Mouse (Mus musculus): ENCODE results near the gene Tmem265. TPM values are rescaled to one million over a fixed set of nuclear protein-coding genes. Genes with fewer than 3 reads are reported as not detected.
A peak's percentile ranks its signal among the peaks of the same experiment; 100 is the strongest.

Tmem265 gene
- polyA plus RNA-seq, 1 experiment: 3.5 TPM

GRCm38 (mm10) chr7:127587196-127587595 is 26.0 kb downstream of the Tmem265 start:
- WGBS: 40% methylated on average over 5 of the region's 5 CpGs

DNA sequence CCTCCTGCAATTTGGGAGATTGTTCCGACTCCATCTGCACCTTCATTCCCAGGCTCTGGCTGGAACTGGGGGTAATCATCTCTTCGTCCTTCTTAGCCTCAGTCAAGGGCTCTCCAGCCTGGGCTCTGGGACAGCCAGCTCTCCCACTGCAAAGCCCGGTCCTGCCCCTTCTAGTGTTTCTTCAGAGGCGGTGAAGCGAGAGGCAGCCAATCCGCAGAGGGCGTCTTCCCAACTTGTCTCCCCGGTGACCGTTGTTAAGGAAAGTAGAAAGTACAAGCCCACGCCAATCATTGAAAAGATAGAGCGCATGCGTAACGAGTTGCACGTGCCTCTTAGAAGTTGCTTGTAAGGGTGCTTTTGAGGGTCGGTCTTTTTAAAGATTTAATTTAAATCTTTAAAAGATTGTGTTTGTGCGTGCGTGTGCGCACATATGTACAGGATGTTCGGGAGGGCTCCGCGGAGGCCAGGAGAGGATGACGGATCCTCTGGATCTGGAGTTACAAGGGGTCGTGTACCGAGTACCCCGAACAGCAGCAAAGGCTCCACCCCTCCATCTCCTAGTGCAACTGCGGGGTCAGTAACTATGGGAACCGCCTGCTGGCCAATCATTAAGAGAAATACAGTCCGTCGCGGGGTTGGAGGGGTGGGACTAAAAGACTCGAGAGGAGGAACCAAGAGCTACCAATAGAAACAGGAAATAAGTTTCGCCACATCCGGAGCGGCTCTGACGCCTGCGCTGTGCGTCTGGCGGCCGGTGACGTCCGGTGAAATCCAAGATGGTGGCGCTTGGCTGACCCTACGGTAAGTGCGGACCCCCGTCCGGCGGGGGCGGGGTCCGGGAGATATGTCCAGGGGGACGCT is 27.1 kb downstream of the Tmem265 start, which contains the start of the genes Ccdc189 and Rnf40:
Ccdc189 (minus strand) TSS at position 585 of the 861 bp plus-strand sequence.
Rnf40 (plus strand) TSS at position 757 of the 861 bp plus-strand sequence.
- 1% methylated on average over 50 of the region's 50 CpGs for WGBS
- DNase-seq (ENCODE audit: low read depth, low spot score): peak; percentile 97

More at GRCm38 (mm10) chr7:127587196-127587595, 26.0 kb downstream of the Tmem265 start:
- no peak for DNase-seq (ENCODE audit: low read depth, low spot score)

DNA sequence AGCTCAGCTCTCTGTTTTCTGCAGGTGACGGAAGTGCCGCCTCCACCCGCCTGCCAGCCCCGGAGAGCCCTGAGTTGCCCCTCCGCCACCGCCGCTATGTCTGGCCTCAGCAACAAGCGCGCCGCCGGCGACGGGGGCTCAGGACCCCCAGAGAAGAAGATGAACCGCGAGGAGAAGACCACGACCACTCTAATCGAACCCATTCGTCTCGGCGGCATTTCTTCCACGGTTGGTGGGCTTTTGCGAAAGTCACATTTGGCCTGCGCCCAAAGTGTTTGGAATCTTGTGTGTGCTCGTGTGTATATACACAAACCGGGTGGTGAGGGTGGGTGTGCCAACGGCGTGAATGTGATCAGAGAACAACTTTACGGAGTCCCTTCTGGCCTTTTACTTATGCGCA is 27.7 kb downstream of the Tmem265 start:
- DNase-seq (ENCODE audit: low read depth, low spot score): no peak
- 2% methylated on average over 29 of the region's 29 CpGs for WGBS

DNA sequence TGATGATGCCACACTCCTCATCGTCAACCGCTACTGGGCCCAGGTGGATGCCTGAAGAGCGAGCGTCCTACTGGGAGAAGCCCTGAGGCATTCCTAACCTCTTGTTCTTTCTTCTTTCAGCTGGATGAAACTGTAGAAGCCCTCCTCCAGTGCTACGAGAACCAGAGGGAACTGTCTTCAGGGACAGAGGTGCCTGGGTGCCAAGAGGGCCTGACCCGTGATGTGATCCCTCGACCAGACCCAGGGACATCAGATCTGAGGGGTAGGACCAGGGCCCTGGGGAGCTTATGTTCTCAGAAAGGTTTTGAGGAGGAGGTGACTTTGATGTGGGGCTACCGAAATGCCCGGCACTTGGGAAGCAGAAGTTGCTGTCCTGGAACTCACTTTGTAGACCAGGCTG is 28.4 kb downstream of the Tmem265 start:
- WGBS: 93% methylated on average over 9 of the region's 9 CpGs

GRCm38 (mm10) chr7:127591108-127591507 is 29.9 kb downstream of the Tmem265 start:
- 68% methylated on average over 10 of the region's 10 CpGs for WGBS
- no peak for DNase-seq (ENCODE audit: low read depth, low spot score)

More for the DNA sequence above, 28.4 kb downstream of the Tmem265 start:
- DNase-seq (ENCODE audit: low read depth, low spot score): no peak

DNA sequence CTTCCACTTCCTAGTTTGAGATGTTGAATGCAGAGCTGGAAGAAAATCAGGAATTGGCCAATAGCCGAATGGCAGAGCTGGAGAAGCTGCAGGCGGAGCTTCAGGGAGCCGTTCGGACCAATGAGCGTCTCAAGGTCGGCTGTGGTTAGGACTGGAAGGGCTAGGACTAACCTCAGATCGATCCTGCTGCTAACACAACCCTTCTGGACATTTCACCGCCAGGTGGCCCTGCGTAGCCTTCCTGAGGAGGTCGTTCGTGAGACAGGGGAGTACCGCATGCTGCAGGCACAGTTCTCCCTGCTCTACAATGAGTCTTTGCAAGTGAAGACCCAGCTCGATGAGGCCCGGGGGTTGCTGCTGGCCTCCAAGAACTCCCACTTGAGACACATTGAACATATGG is 31.4 kb downstream of the Tmem265 start:
- 90% methylated on average over 14 of the region's 14 CpGs for WGBS
- no peak for DNase-seq (ENCODE audit: low read depth, low spot score)

DNA sequence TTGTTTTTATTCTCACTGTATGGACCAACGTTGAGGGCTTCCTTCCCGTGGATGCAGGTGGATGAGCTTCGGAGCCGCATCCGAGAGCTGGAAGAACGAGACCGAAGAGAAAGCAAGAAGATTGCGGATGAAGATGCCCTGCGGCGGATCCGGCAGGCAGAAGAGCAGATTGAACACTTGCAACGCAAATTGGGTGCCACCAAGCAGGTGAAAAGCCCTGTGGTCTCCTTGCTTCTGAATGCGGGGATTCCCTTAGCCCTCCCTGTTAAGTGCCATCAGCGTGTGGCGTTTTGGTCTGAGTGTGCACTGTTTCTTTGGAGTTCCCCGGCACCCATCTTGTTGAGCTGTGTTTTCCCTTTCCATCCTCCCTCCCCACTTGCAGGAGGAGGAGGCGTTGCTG is 35.6 kb downstream of the Tmem265 start:
- DNase-seq (ENCODE audit: low read depth, low spot score): no peak
- 93% methylated on average over 17 of the region's 17 CpGs for WGBS

- DNase-seq (ENCODE audit: low read depth, low spot score): no peak
- 94% methylated on average over 7 of the region's 7 CpGs for WGBS
These were observed 39.4 kb downstream of the Tmem265 start for GRCm38 (mm10) chr7:127600612-127601011.

- DNase-seq (ENCODE audit: low read depth, low spot score): no peak
- 80% methylated on average over 4 of the region's 4 CpGs for WGBS
These were observed 40.5 kb downstream of the Tmem265 start for GRCm38 (mm10) chr7:127601735-127602134.

GRCm38 (mm10) chr7:127602903-127603302 is 41.7 kb downstream of the Tmem265 start:
- WGBS: 95% methylated on average over 2 of the region's 2 CpGs
- no peak for DNase-seq (ENCODE audit: low read depth, low spot score)

DNA sequence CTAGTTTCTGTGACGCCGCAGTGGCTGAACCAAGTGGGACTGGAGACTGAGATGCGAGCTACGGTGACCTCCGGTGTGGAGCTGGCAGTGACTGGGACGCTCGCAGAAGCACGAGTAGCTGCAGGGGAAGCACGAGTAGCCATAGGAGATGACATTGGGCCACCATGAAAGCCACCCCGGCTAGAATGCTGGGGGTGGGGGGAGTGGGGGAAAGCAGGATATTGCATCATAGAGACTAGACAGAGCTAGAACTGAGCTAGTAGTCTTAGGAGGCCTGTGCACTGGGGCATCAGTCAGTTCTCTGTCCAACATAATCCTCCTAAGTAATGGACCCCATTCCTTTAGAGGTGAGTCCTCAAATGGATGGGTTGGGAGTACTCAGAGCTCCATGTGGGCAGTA is 43.1 kb downstream of the Tmem265 start:
- WGBS: 86% methylated on average over 10 of the region's 10 CpGs

DNA sequence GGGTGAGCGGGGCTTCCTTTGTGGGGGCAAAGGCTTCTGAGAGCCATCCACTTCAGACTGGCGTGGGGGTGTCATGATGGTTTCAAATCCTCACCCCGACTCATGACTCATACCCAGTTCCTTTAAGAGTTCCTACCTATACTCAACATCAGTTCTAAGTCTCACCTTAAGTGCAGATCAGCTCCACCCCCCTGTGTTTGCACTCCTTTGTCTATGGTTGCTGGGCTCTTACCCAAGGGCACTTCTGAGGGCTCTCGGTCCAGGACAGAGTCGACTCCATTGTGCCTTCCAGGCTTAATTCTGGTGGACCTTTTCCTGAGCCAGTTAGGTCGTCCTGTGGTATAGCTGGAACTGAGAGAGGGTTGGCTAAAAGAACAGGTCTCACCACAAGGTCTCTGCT is 46.0 kb downstream of the Tmem265 start:
- WGBS: 72% methylated on average over 6 of the region's 6 CpGs
- DNase-seq (ENCODE audit: low read depth, low spot score): no peak

More for the DNA sequence above, 43.1 kb downstream of the Tmem265 start:
- no peak for DNase-seq (ENCODE audit: low read depth, low spot score)

GRCm38 (mm10) chr7:127611011-127611410 is 49.8 kb downstream of the Tmem265 start:
- DNase-seq (ENCODE audit: low read depth, low spot score): no peak
- 96% methylated on average over 29 of the region's 29 CpGs for WGBS

GRCm38 (mm10) chr7:127611561-127611960 is 50.4 kb downstream of the Tmem265 start:
- DNase-seq (ENCODE audit: low read depth, low spot score): no peak
- WGBS: 96% methylated on average over 26 of the region's 26 CpGs

- WGBS: 90% methylated on average over 8 of the region's 8 CpGs
- no peak for DNase-seq (ENCODE audit: low read depth, low spot score)
These were observed 52.3 kb downstream of the Tmem265 start for GRCm38 (mm10) chr7:127613501-127613900.

GRCm38 (mm10) chr7:127614091-127614490 is 52.9 kb downstream of the Tmem265 start:
- no peak for DNase-seq (ENCODE audit: low read depth, low spot score)
- WGBS: 21% methylated on average over 8 of the region's 8 CpGs

DNA sequence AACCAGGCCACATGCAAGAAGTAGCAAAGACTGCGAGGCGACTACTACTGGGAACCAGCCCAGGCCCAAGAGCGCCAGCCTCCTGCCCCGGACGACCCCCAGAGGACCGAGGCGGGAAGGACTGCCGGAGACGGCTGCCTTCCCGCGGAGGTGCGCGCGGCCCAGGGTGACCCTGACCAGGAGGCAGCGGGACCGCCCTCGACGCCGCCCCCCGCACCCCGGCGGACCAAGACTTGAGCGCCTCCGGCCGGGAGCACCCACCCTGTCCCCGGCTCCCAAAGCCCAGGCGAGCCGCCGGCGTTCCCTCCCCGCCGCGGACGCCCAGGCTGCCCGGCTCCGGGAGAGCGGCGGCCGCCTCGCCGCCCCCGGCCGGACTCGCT is 53.3 kb downstream of the Tmem265 start:
- 2% methylated on average over 43 of the region's 44 CpGs for WGBS
- no peak for DNase-seq (ENCODE audit: low read depth, low spot score)

DNA sequence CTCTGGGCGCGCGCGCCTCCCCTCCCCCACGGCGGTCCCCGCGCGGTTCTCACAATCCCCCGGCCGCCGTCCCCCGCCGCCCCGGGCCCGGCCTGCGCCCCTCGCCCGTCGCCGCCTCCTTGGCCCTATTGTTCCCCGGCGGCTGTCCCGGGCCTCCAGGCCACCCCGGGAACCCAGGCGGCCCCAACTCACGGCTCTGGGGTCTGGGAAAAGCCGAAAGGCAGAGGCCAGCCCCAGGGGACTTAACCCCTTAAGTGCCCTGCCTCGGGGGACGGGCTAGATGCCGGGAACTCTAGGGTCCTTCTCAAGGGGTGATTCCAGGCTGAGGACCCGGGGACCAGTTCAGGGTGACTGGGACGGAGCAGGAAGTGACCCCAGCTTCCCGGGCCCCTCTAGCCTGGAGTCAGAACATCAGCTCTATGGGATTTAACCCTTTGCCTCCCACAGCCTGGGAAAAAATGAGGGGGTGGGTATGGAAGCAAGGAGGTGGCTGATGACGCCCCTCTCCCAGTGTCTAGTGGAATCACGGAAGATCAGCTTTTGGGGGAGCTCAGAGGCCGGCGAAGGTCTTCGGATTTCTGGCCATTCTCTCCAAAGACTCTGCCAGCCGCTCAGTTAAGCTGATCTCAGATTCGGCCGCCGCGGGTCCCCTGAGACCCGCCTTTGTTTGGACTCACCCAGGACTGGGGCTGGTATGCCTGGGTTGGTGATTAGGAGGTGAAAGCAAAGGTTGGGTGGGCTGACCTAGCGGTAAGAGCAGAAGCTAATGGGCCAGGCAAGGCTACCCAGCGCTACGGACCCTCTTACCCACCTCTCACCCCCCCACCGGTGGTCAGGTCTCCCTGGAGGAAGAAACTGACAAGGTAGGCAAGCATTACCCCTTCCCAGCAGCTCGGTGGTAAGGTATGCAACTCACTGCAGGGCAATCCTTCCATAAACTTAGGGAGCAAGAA is 54.0 kb downstream of the Tmem265 start, which contains the start of gene Zfp629:
Zfp629 (minus strand) TSS at position 907 of the 953 bp plus-strand sequence.
- DNase-seq (ENCODE audit: low read depth, low spot score): peak; percentile 29
- WGBS: 1% methylated on average over 50 of the region's 50 CpGs

DNA sequence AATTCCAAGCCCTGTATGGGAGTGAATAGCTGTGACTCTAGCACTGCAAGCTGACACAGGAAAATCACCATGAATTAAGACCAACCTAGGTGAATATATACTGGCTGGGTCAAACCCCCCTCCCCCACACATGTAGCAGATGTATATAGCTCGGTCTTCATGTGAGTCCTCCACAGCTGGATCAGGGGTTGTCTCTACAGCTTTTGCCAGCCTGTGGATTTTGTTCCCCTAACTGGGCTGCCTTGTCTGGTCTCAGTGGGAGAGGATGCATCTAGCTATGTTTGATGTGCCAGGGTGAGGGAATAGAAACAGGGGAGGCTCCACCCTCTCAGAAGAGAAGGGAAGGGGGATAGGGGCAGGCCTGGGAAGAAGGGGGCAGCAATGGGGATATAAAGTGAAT is 55.1 kb downstream of the Tmem265 start:
- DNase-seq (ENCODE audit: low read depth, low spot score): no peak
- WGBS: 56% methylated on average over 1 of the region's 1 CpGs
